Mouse (Mus musculus): ENCODE results near the gene Zbed3. TPM values are rescaled to one million over a fixed set of nuclear protein-coding genes. Genes with fewer than 3 reads are reported as not detected.
A peak's percentile ranks its signal among the peaks of the same experiment; 100 is the strongest.
"Not testable (repeated sequence)": the region's sequence is repeated elsewhere in the genome, so short reads cannot be mapped to it uniquely, and the experiment has no call there.

Gene Zbed3
- polyA plus RNA-seq, 1 experiment = 24.6 TPM

DNA sequence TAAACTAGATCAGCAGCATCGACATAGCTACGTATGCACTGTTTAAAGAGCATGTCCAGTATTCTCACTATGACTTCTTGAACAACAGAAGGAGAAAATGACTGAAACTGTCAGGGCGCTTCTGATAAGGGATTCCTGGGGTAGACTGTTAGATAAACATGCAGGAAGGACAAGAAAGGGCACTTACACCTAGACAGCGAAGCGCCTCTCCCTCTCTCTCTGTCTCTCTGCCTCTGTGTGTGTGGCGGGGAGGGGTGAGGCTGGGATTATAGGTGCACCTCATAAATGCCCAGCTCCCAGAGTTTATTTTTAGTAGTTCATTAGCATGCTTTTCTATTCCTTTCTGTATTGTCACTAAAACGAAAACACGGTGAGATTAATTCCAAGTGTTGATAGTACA is 42.9 kb downstream of the Zbed3 start:
- H3ac ChIP-seq (ENCODE audit: control insufficient read depth, insufficient read length) = no peak overlapping the region
- no peak overlapping the region for H3K4me2 ChIP-seq (ENCODE audit: low read depth)
- H3K4me3 ChIP-seq = no peak overlapping the region
- H3K36me3 ChIP-seq (ENCODE audit: control insufficient read depth, insufficient read depth) = peaks cover 72% of the 10 kb centered on the region
- H3K27me3 ChIP-seq (ENCODE audit: control insufficient read depth, insufficient read depth, insufficient read length) = no peaks in the 10 kb centered on the region
- H3K79me2 ChIP-seq (ENCODE audit: control insufficient read depth, insufficient read depth) = peaks cover 8% of the 10 kb centered on the region
- TF ChIP-seq E2F4 (IDR thresholded peaks at IDR 0.05; ENCODE audit: insufficient read depth) = no peak
- TF ChIP-seq POLR2AphosphoS2 (IDR thresholded peaks at IDR 0.05; ENCODE audit: insufficient read length, low read depth) = no peak
- no peak for TF ChIP-seq POLR2A (IDR thresholded peaks at IDR 0.05; ENCODE audit: insufficient read length, low read depth)
- TF ChIP-seq MYOG (IDR thresholded peaks at IDR 0.05; ENCODE audit: control insufficient read depth in 1 of 3, insufficient read depth in 1 of 3, insufficient read length in 2 of 3, low read depth in 2 of 3) = no peak
- TF ChIP-seq REST (IDR thresholded peaks at IDR 0.05; ENCODE audit: insufficient read depth, insufficient read length) = no peak
- no peak for TF ChIP-seq TCF12 (IDR thresholded peaks at IDR 0.05; ENCODE audit: insufficient read depth, poor library complexity, severe bottlenecking)
- no peak for TF ChIP-seq TCF3 (IDR thresholded peaks at IDR 0.05; ENCODE audit: insufficient read length, low read depth)
- TF ChIP-seq MYOD1 (IDR thresholded peaks at IDR 0.05; ENCODE audit: control insufficient read depth in 1 of 3, insufficient read length in 2 of 3, low read depth in 2 of 3) = no peak
- no peak for TF ChIP-seq SRF (IDR thresholded peaks at IDR 0.05; ENCODE audit: control insufficient read depth, insufficient read length, low read depth)

DNA sequence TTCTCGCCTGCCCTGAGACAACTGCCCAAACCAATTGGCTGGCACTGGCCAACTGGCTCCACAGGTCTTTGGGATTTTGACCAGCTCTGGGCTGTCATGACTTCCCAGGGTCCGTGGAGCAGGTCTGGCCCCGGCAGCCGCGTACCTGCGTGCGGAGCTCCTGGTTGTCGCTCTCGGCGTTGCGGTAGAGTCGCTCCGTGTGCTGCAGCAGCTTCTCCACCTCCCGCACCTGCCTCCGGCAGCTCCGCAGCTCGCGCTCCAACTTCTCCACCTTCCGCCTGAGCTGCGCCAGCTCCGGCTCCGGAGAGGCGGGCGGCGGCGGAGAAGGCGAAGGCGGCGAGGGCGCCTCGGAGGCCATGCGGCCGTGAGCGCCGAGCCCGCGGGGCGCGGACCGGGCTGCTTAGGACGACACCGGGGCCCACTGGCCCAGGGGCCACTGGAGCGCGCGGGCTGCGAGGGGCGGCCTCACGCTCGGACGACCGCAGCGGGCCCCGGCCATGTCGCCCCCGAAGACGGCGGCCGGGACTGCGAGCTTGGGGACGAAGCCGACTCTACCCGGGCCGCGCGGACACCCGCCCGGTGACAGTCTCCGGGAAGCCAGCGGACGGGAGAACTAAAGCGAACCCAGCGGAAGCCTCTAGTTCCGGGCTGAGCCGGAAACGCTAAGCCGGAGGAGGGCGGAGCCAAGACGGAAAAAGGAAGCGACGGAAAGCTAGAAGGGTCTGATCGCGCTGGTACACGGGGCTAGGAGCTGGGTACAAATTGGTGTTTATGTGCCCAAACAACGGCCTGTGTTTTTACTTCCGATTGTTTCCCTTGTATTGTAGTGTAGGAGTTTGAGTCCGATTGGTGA is 51.5 kb downstream of the Zbed3 start, which contains the start of gene Aggf1:
Gene Aggf1 (minus strand): TSS at position 652 of the 853 bp plus-strand sequence.
- TF ChIP-seq POLR2AphosphoS2 (IDR thresholded peaks at IDR 0.05; ENCODE audit: insufficient read length, low read depth) (peak; percentile 39), REST (IDR thresholded peaks at IDR 0.05; ENCODE audit: insufficient read depth, insufficient read length) (no peak), POLR2A (IDR thresholded peaks at IDR 0.05; ENCODE audit: insufficient read length, low read depth) (peak; percentile 32)
- H3K4me2 ChIP-seq (ENCODE audit: low read depth) = peak within 1 kb of the TSS; percentile 79
- peak within 1 kb of the TSS; percentile 46 for H3K4me3 ChIP-seq
- no peaks in the 10 kb centered on the region for H3K27me3 ChIP-seq (ENCODE audit: control insufficient read depth, insufficient read depth, insufficient read length)
- H3ac ChIP-seq (ENCODE audit: control insufficient read depth, insufficient read length) = peak within 1 kb of the TSS; percentile 100
- peaks cover 36% of the 10 kb centered on the region for H3K79me2 ChIP-seq (ENCODE audit: control insufficient read depth, insufficient read depth)
- H3K36me3 ChIP-seq (ENCODE audit: control insufficient read depth, insufficient read depth) = peaks cover 14% of the 10 kb centered on the region

DNA sequence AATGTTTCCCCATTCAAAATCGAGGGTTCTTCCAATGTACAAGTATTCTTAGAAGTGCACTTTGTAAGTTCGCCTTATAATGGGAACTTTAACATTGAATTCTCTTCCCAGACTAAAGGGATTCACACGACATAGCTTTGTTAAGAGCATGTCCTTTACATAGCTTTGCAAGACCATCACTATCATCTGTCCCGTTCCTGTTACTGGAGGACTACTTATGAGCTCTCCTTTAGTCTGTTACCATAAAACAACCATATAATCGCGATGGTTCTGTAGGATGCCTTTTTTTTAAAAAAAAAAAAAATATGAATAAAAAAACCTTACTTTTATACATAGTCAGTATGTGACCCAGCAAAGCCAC is 52.1 kb downstream of the Zbed3 start:
- peaks cover 8% of the 10 kb centered on the region for H3K36me3 ChIP-seq (ENCODE audit: control insufficient read depth, insufficient read depth)
- H3K4me2 ChIP-seq (ENCODE audit: low read depth) = peak overlapping the region; percentile 68
- H3K27me3 ChIP-seq (ENCODE audit: control insufficient read depth, insufficient read depth, insufficient read length) = no peaks in the 10 kb centered on the region
- TF ChIP-seq POLR2AphosphoS2 (IDR thresholded peaks at IDR 0.05; ENCODE audit: insufficient read length, low read depth) = no peak
- TF ChIP-seq MYOG (IDR thresholded peaks at IDR 0.05; ENCODE audit: control insufficient read depth in 1 of 3, insufficient read depth in 1 of 3, insufficient read length in 2 of 3, low read depth in 2 of 3) = no peak
- no peak for TF ChIP-seq REST (IDR thresholded peaks at IDR 0.05; ENCODE audit: insufficient read depth, insufficient read length)
- TF ChIP-seq USF1 (IDR thresholded peaks at IDR 0.05; ENCODE audit: low read depth) = no peak
- no peak for TF ChIP-seq CEBPB (IDR thresholded peaks at IDR 0.05; ENCODE audit: insufficient read depth, poor library complexity, severe bottlenecking)
- no peak for TF ChIP-seq MYOD1 (IDR thresholded peaks at IDR 0.05; ENCODE audit: control insufficient read depth in 1 of 3, insufficient read length in 2 of 3, low read depth in 2 of 3)
- H3ac ChIP-seq (ENCODE audit: control insufficient read depth, insufficient read length) = peak overlapping the region; percentile 100
- peaks cover 32% of the 10 kb centered on the region for H3K79me2 ChIP-seq (ENCODE audit: control insufficient read depth, insufficient read depth)
- peak overlapping the region; percentile 46 for H3K4me3 ChIP-seq

GRCm38 (mm10) chr13:95376689-95377289 is 53.4 kb downstream of the Zbed3 start:
- not testable (repeated sequence) for H3K27me3 ChIP-seq (ENCODE audit: control insufficient read depth, insufficient read depth, insufficient read length); H3ac ChIP-seq (ENCODE audit: control insufficient read depth, insufficient read length); H3K4me2 ChIP-seq (ENCODE audit: low read depth); H3K4me3 ChIP-seq; H3K36me3 ChIP-seq (ENCODE audit: control insufficient read depth, insufficient read depth)
- H3K79me2 ChIP-seq (ENCODE audit: control insufficient read depth, insufficient read depth) = peaks cover 30% of the 10 kb centered on the region

DNA sequence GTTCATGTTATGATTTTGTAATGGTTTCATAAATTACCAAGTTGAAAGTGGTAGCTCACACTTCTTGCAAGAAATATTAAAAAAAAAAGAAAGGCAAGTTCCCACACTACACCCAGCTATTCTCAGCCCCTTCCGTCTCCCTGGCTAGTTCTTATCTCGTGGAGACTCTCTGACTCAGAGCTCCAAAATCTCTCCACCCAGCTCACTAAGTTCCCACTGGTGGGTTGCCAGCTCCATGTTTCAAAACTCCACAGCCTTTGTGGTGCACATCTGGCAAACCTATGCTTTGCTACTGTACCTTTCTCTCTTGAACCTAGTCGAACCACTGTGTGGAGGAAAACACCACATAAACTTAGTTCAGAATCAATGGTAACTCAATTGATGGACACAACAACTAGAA is 55.3 kb downstream of the Zbed3 start:
- peaks cover 11% of the 10 kb centered on the region for H3K79me2 ChIP-seq (ENCODE audit: control insufficient read depth, insufficient read depth)
- no peak overlapping the region for H3K4me3 ChIP-seq
- no peak for TF ChIP-seq CEBPB (IDR thresholded peaks at IDR 0.05; ENCODE audit: insufficient read depth, poor library complexity, severe bottlenecking)
- no peak for TF ChIP-seq POLR2AphosphoS2 (IDR thresholded peaks at IDR 0.05; ENCODE audit: insufficient read length, low read depth)
- TF ChIP-seq SRF (IDR thresholded peaks at IDR 0.05; ENCODE audit: control insufficient read depth, insufficient read length, low read depth) = no peak
- no peak for TF ChIP-seq MYOD1 (IDR thresholded peaks at IDR 0.05; ENCODE audit: control insufficient read depth in 1 of 3, insufficient read length in 2 of 3, low read depth in 2 of 3)
- TF ChIP-seq E2F4 (IDR thresholded peaks at IDR 0.05; ENCODE audit: insufficient read depth) = no peak
- TF ChIP-seq TCF12 (IDR thresholded peaks at IDR 0.05; ENCODE audit: insufficient read depth, poor library complexity, severe bottlenecking) = no peak
- no peak for TF ChIP-seq POLR2A (IDR thresholded peaks at IDR 0.05; ENCODE audit: insufficient read length, low read depth)
- TF ChIP-seq REST (IDR thresholded peaks at IDR 0.05; ENCODE audit: insufficient read depth, insufficient read length) = no peak
- no peak for TF ChIP-seq MAX (IDR thresholded peaks at IDR 0.05; ENCODE audit: low read depth)
- TF ChIP-seq TCF3 (IDR thresholded peaks at IDR 0.05; ENCODE audit: insufficient read length, low read depth) = no peak
- no peak for TF ChIP-seq MYOG (IDR thresholded peaks at IDR 0.05; ENCODE audit: control insufficient read depth in 1 of 3, insufficient read depth in 1 of 3, insufficient read length in 2 of 3, low read depth in 2 of 3)
- no peak for TF ChIP-seq USF1 (IDR thresholded peaks at IDR 0.05; ENCODE audit: low read depth)
- no peak overlapping the region for H3K4me2 ChIP-seq (ENCODE audit: low read depth)
- no peak overlapping the region for H3ac ChIP-seq (ENCODE audit: control insufficient read depth, insufficient read length)
- no peaks in the 10 kb centered on the region for H3K27me3 ChIP-seq (ENCODE audit: control insufficient read depth, insufficient read depth, insufficient read length)
- no peaks in the 10 kb centered on the region for H3K36me3 ChIP-seq (ENCODE audit: control insufficient read depth, insufficient read depth)

All from myocyte (in vitro differentiated cells).